Mouse (Mus musculus) heart, embryonic 16.5 days (tissue): ENCODE data around the gene Mtrf1l. TPM values are rescaled to one million over a fixed set of nuclear protein-coding genes. Genes with fewer than 3 reads are reported as not detected.

Source experiments
- ATAC-seq: fragments of 200-750 bp; cut with Nextera tagmentation; replicated peaks from 2 replicates; pipeline ENCODE4 v1.8.0; 2017; ENCODE audit warnings: moderate number of reproducible peaks; ENCODE audit not compliant: insufficient read depth, low FRiP score; ENCODE audit errors: extremely low read depth
- H3K27ac ChIP-seq: fragments of 300-500 bp; sonication (generic); 2 replicates; pipeline ENCODE4 v1.5.1; 2014; ENCODE audit warnings: mild to moderate bottlenecking, low read length, control low read depth, moderate library complexity
- H3K27me3 ChIP-seq: fragments of 300-500 bp; sonication (generic); 2 replicates; pipeline ENCODE4 v1.6.1; 2014; ENCODE audit warnings: low read length, mixed read lengths; ENCODE audit not compliant: control insufficient read depth, insufficient read depth
- H3K36me3 ChIP-seq: fragments of 300-500 bp; sonication (generic); 2 replicates; pipeline ENCODE4 v1.6.1; 2014; ENCODE audit not compliant: control insufficient read depth, insufficient read depth
- H3K4me1 ChIP-seq: fragments of 300-500 bp; sonication (generic); 2 replicates; pipeline ENCODE4 v1.6.1; 2014; ENCODE audit warnings: low read length, mixed read lengths; ENCODE audit not compliant: control insufficient read depth, insufficient read depth
- H3K4me2 ChIP-seq: fragments of 300-500 bp; sonication (generic); 2 replicates; pipeline ENCODE4 v1.6.1; 2014; ENCODE audit warnings: low read depth, mild to moderate bottlenecking, control low read depth, low read length
- H3K4me3 ChIP-seq: fragments of 300-500 bp; sonication (generic); 2 replicates; pipeline ENCODE4 v1.5.1; 2014; ENCODE audit warnings: mild to moderate bottlenecking, control low read depth, low read length
- H3K9ac ChIP-seq: fragments of 300-500 bp; sonication (generic); 2 replicates; pipeline ENCODE4 v1.6.1; 2014; ENCODE audit warnings: low read length, control low read depth
- H3K9me3 ChIP-seq: fragments of 300-500 bp; sonication (generic); replicated peaks from 2 replicates; pipeline ENCODE4 v1.6.1; 2016; ENCODE audit warnings: low read length; ENCODE audit not compliant: control insufficient read depth
- WGBS: fragments of 180-500 bp; shearing (Covaris S2); extraction: QIAGEN DNeasy Blood & Tissue Kit; methylation state at CpG from one replicate; pipeline ENCODE4 v1.1.7; 2014; 5-methylcytosine and 5-hydroxymethylcytosine counted together
- polyA plus RNA-seq: library from polyadenylated mRNA; unstranded; fragments of >200 nt; fragmentation: Nextera tagmentation; extraction: Ambion mirVana; gene quantifications from 2 replicates; pipeline ENCODE4 v1.2.1, GENCODE M21; 2015

Mtrf1l gene
- polyA plus RNA-seq, 1 experiment from 2014 or later = 9.8 TPM

- peaks cover 20% of the 10 kb centered on the region for H3K4me1 ChIP-seq
- WGBS = 65% methylated on average over 4 of the region's 4 CpGs
- no peak for ATAC-seq
- H3K27me3 ChIP-seq = no peaks in the 10 kb centered on the region
- H3K27ac ChIP-seq = no peak overlapping the region
- no peak overlapping the region for H3K4me2 ChIP-seq
- H3K4me3 ChIP-seq = no peak overlapping the region
- no peak overlapping the region for H3K9ac ChIP-seq
- no peaks in the 10 kb centered on the region for H3K9me3 ChIP-seq
- peaks cover 9% of the 10 kb centered on the region for H3K36me3 ChIP-seq
Measured at GRCm38 (mm10) chr10:5806996-5807395, 16.7 kb downstream of the Mtrf1l start.

- peak overlapping the region; percentile 68 for H3K4me2 ChIP-seq
- WGBS = 11% methylated on average over 8 of the region's 8 CpGs
- H3K27ac ChIP-seq = peak overlapping the region; percentile 93
- no peak for ATAC-seq
- no peaks in the 10 kb centered on the region for H3K27me3 ChIP-seq
- no peaks in the 10 kb centered on the region for H3K9me3 ChIP-seq
- peak overlapping the region; percentile 83 for H3K4me3 ChIP-seq
- peaks cover 7% of the 10 kb centered on the region for H3K36me3 ChIP-seq
- peaks cover 20% of the 10 kb centered on the region for H3K4me1 ChIP-seq
- H3K9ac ChIP-seq = peak overlapping the region; percentile 67
Measured at GRCm38 (mm10) chr10:5806416-5806815, 17.3 kb downstream of the Mtrf1l start.

DNA sequence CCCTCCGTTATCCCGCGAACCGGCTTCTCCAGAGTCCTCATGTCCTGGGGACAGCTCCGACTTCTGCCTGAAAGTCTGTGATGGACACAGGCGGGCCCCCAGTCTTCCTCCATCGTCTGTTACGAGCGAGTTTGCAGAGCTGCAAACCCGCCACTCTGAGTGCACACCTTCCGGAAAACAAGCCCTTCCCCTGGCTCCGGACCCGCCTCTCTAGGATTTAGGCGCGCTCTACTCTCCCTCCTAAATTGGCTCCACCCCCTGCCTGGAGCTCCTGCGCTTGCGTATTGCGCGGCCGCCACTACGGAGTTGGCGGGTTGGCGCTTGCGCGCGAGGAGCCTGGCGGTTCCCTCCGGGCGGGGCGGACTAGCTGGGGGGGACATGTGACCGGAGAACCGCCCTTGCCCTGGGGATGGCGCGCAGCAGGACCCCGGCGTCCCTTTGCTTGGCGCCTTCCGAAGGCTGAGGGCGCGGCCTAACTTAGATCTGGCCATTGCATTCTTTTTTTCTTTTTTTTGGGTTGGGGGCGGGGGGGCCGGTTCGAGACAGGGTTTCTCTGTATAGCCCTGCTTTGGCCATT is 17.9 kb downstream of the Mtrf1l start:
- Histone ChIP-seq H3K4me2 (peak overlapping the region; percentile 68), H3K36me3 (peaks cover 10% of the 10 kb centered on the region; the same call in 1 of the 2 replicates), H3K4me1 (peaks cover 20% of the 10 kb centered on the region), H3K27ac (peak overlapping the region; percentile 93), H3K9ac (peak overlapping the region; percentile 72), H3K9me3 (no peaks in the 10 kb centered on the region), H3K27me3 (no peaks in the 10 kb centered on the region), H3K4me3 (peak overlapping the region; percentile 83)
- ATAC-seq = peak; percentile 93
- under 1% methylated on average over 43 of the region's 43 CpGs for WGBS

DNA sequence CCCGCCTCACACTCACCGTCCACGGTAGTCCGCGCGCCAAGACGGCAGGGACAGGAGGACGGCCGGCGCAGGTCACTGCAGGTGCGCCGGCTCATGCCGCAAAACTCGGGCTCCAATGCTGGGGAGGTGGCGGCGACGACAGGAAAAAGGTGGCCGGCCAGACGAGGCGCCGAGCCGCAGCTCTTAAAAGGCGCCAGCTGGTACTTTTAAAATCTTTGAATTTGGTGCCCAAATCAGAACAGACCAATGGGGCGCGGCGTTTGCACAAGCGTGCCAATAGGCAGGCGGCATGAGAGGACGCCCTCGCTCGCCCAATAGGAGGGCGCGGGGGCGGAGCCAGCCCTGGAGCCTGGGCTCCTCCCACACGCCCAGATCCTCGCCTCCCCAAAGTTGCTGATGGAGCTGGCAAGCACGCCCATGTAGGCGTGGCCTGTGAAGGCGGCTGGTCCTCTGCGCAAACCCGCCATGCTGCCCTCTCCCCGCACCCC is 18.4 kb downstream of the Mtrf1l start, which contains the start of gene Fbxo5:
Fbxo5 (minus strand) TSS at position 358 of the 488 bp plus-strand sequence.
- ATAC-seq = peak; percentile 94
- Histone ChIP-seq H3K27me3 (no peaks in the 10 kb centered on the region), H3K27ac (peak within 1 kb of the TSS; percentile 93), H3K4me3 (peak within 1 kb of the TSS; percentile 83), H3K9ac (peak within 1 kb of the TSS; percentile 80), H3K4me1 (peaks cover 20% of the 10 kb centered on the region), H3K4me2 (peak within 1 kb of the TSS; percentile 93), H3K9me3 (no peaks in the 10 kb centered on the region), H3K36me3 (peaks cover 14% of the 10 kb centered on the region)
- under 1% methylated on average over 42 of the region's 42 CpGs for WGBS

DNA sequence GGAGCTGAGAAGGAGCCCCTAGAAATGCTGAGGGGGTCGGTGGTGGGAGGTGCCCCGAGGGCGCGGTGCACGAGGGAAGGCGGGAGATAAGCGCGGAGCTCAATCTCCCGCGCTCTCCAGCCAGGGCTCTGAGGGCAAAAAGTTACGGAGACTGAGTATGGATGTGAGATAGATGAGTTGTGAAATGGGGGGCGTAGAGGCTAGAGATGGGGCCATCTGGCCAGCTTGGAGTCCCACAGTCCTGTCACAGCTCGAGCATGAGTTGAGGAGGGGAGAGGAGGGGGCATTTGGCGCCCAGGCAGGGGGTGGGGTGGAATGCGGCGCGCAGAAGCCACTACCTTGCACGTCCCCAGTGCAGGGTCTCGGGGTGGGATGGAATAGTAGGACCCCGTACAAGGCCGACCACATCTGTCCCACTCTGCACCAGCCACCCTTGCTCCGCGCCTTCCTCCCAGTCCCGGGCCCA is 19.0 kb downstream of the Mtrf1l start:
- Histone ChIP-seq H3K36me3 (peaks cover 20% of the 10 kb centered on the region), H3K4me1 (peaks cover 20% of the 10 kb centered on the region), H3K9me3 (no peaks in the 10 kb centered on the region), H3K27ac (peak overlapping the region; percentile 76), H3K27me3 (no peaks in the 10 kb centered on the region), H3K9ac (peak overlapping the region; percentile 80), H3K4me3 (peak overlapping the region; percentile 83), H3K4me2 (peak overlapping the region; percentile 93)
- WGBS = 0% methylated on average over 23 of the region's 24 CpGs
- no peak; the same call in 1 of the 2 replicates for ATAC-seq

GRCm38 (mm10) chr10:5803739-5804138 is 20.0 kb downstream of the Mtrf1l start:
- Histone ChIP-seq H3K4me3 (peak overlapping the region; percentile 83), H3K4me1 (peaks cover 20% of the 10 kb centered on the region), H3K9ac (peak overlapping the region; percentile 75), H3K27ac (no peak overlapping the region), H3K9me3 (no peaks in the 10 kb centered on the region), H3K36me3 (peaks cover 24% of the 10 kb centered on the region), H3K27me3 (no peaks in the 10 kb centered on the region), H3K4me2 (peak overlapping the region; percentile 72)
- ATAC-seq = no peak
- 0% methylated on average over 1 of the region's 1 CpGs for WGBS

GRCm38 (mm10) chr10:5802866-5803265 is 20.8 kb downstream of the Mtrf1l start:
- Histone ChIP-seq H3K9me3 (no peaks in the 10 kb centered on the region), H3K4me1 (peaks cover 20% of the 10 kb centered on the region), H3K4me3 (peak overlapping the region; percentile 83), H3K27ac (no peak overlapping the region), H3K4me2 (peak overlapping the region; percentile 72), H3K27me3 (no peaks in the 10 kb centered on the region), H3K9ac (peak overlapping the region; percentile 75), H3K36me3 (peaks cover 32% of the 10 kb centered on the region)
- WGBS = 19% methylated on average over 6 of the region's 6 CpGs
- no peak for ATAC-seq

DNA sequence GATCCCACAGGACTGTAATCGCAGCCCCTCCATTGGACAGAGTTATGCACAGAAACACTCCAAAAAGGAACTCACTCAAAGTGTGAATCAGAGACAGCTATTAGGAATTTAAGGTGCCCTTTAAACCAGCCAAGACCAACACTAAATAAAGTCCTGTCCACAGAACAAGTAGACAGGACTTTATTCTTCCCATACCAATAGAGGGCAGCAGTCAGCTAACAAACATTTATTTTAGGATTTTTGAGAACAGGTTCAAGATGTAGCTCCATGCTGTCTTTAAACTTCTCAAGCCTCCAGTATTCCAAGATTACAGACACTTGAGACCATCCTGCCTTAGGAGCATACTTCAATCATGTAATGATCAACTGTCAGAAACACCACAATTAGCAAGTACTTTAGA is 23.2 kb downstream of the Mtrf1l start:
- no peaks in the 10 kb centered on the region for H3K9me3 ChIP-seq
- ATAC-seq = no peak
- 95% methylated on average over 1 of the region's 1 CpGs for WGBS

DNA sequence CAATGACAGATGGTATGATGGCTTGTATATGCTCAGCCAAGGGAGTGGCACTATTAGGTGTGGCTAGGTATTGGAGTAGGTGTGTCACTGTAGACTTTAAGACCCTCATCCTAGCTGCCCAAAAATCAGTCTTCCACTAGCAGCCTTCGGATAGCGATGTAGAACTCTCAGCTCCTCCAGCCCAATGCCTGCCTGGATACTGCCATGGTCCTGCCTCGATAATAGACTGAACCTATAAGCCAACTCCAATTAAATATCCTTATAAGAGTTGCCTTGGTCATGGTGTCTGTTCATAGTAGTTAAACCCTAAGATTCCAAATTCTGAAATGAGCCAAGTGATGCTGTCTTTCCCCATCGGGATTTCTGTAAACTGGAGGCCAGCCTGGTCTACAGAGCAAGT is 25.6 kb downstream of the Mtrf1l start:
- H3K36me3 ChIP-seq = peaks cover 34% of the 10 kb centered on the region
- WGBS = 78% methylated on average over 4 of the region's 4 CpGs
- ATAC-seq = 0 out of 2 replicates have a peak, but pooled peaks have one; percentile 14

More for the DNA sequence above, 23.2 kb downstream of the Mtrf1l start:
- Histone ChIP-seq H3K4me3 (no peak overlapping the region), H3K27ac (no peak overlapping the region), H3K4me2 (no peak overlapping the region), H3K27me3 (no peaks in the 10 kb centered on the region), H3K4me1 (peaks cover 18% of the 10 kb centered on the region), H3K9ac (no peak overlapping the region), H3K36me3 (peaks cover 34% of the 10 kb centered on the region)

More for the DNA sequence above, 25.6 kb downstream of the Mtrf1l start:
- peaks cover 10% of the 10 kb centered on the region for H3K4me1 ChIP-seq
- no peak overlapping the region for H3K27ac ChIP-seq
- H3K4me2 ChIP-seq = no peak overlapping the region
- no peaks in the 10 kb centered on the region for H3K27me3 ChIP-seq
- H3K4me3 ChIP-seq = no peak overlapping the region
- no peak overlapping the region for H3K9ac ChIP-seq
- H3K9me3 ChIP-seq = no peaks in the 10 kb centered on the region
